Mouse (Mus musculus) limb, embryonic 14.5 days (tissue): ENCODE results near the gene Spg7. TPM values are rescaled to one million over a fixed set of nuclear protein-coding genes. Genes with fewer than 3 reads are reported as not detected.

Experiments used
- ATAC-seq: fragments of 200-750 bp; cut with Nextera tagmentation; 2 replicates; pipeline ENCODE4 v1.8.0; 2017; ENCODE audit warnings: low read depth, moderate number of reproducible peaks, moderate TSS enrichment; ENCODE audit not compliant: low FRiP score
- DNase-seq: peaks from one replicate; pipeline ENCODE4 v3.0.0-alpha.2; 2015; ENCODE audit warnings: low spot score
- H3K27ac ChIP-seq: fragments of 300-500 bp; sonication (generic); replicated peaks from 2 replicates; pipeline ENCODE4 v1.5.1; 2014; ENCODE audit warnings: low read depth, mild to moderate bottlenecking, low read length, moderate library complexity, mixed read lengths
- H3K27me3 ChIP-seq: fragments of 300-500 bp; sonication (generic); 2 replicates; pipeline ENCODE4 v1.6.1; 2014; ENCODE audit warnings: low read length, mixed read lengths; ENCODE audit not compliant: control insufficient read depth, insufficient read depth
- H3K36me3 ChIP-seq: fragments of 300-500 bp; sonication (generic); 2 replicates; pipeline ENCODE4 v1.6.1; 2014; ENCODE audit warnings: mild to moderate bottlenecking, low read length, moderate library complexity, mixed read lengths; ENCODE audit not compliant: control insufficient read depth, insufficient read depth
- H3K4me1 ChIP-seq: fragments of 300-500 bp; sonication (generic); 2 replicates; pipeline ENCODE4 v1.6.1; 2014; ENCODE audit warnings: antibody characterized with exemption, low read length, mixed read lengths; ENCODE audit not compliant: control insufficient read depth, insufficient read depth
- H3K4me2 ChIP-seq: fragments of 300-500 bp; sonication (generic); replicated peaks from 2 replicates; pipeline ENCODE4 v1.6.1; 2014; ENCODE audit warnings: low read depth, mild to moderate bottlenecking, low read length, moderate library complexity; ENCODE audit not compliant: severe bottlenecking
- H3K4me3 ChIP-seq: fragments of 300-500 bp; sonication (generic); replicated peaks from 2 replicates; pipeline ENCODE4 v1.5.1; 2014; ENCODE audit warnings: low read length
- H3K9ac ChIP-seq: fragments of 300-500 bp; sonication (generic); 2 replicates; pipeline ENCODE4 v1.6.1; 2014; ENCODE audit warnings: mild to moderate bottlenecking, low read depth, low read length, moderate library complexity; ENCODE audit not compliant: severe bottlenecking
- H3K9me3 ChIP-seq: fragments of 300-500 bp; sonication (generic); 2 replicates; pipeline ENCODE4 v1.6.1; 2016; ENCODE audit warnings: low read length; ENCODE audit not compliant: control insufficient read depth
- POLR2A ChIP-seq: fragments of 200-500 bp; IDR thresholded peaks from 2 replicates; pipeline ENCODE4 v1.8.0; 2012; ENCODE audit warnings: inconsistent platforms, mild to moderate bottlenecking, moderate library complexity, borderline replicate concordance; ENCODE audit not compliant: insufficient read depth, insufficient read length; ENCODE audit errors: extremely low read depth
- WGBS: fragments of 180-500 bp; shearing (Covaris S2); extraction: QIAGEN DNeasy Blood & Tissue Kit; methylation state at CpG from one replicate; pipeline ENCODE4 v1.1.7; 2014; 5-methylcytosine and 5-hydroxymethylcytosine counted together
- polyA plus RNA-seq, 2 experiments: library from polyadenylated mRNA; depleted of rRNA in 1 of 2; stranded (reverse) in 1 of 2; unstranded in 1 of 2; fragments of >200 nt; fragmentation: Nextera tagmentation in 1 of 2; extraction: Ambion mirVana in 1 of 2; gene quantifications; 2 replicates each; pipeline versions ENCODE4 v1.2.1 to v1.2.3; 2012 to 2014

Gene Spg7
- polyA plus RNA-seq, 2 experiments = 34.8 to 90.0 TPM

- no peak overlapping the region for H3K4me3 ChIP-seq
- H3K4me2 ChIP-seq = no peak overlapping the region
- TF ChIP-seq POLR2A = no peak
- H3K27ac ChIP-seq = no peak overlapping the region
- no peaks in the 10 kb centered on the region for H3K36me3 ChIP-seq
- ATAC-seq (no peak), DNase-seq (no peak)
- no peaks in the 10 kb centered on the region for H3K27me3 ChIP-seq
- H3K9ac ChIP-seq = no peak overlapping the region
- WGBS = 81% methylated on average over 7 of the region's 7 CpGs
- H3K4me1 ChIP-seq = 0 out of 2 replicates have a peak, but pooled peaks cover 3% of the 10 kb centered on the region
- no peaks in the 10 kb centered on the region for H3K9me3 ChIP-seq
These were observed 31.3 kb upstream of the Spg7 start for GRCm38 (mm10) chr8:123031321-123031978.

GRCm38 (mm10) chr8:123032730-123033129 is 30.0 kb upstream of the Spg7 start:
- Histone ChIP-seq H3K27ac (no peak overlapping the region), H3K4me1 (0 out of 2 replicates have a peak, but pooled peaks cover 3% of the 10 kb centered on the region), H3K4me3 (no peak overlapping the region), H3K27me3 (no peaks in the 10 kb centered on the region), H3K36me3 (no peaks in the 10 kb centered on the region), H3K9me3 (no peaks in the 10 kb centered on the region), H3K4me2 (no peak overlapping the region), H3K9ac (no peak overlapping the region)
- ATAC-seq = no peak
- no peak for TF ChIP-seq POLR2A
- DNase-seq = no peak

GRCm38 (mm10) chr8:123033431-123033830 is 29.3 kb upstream of the Spg7 start:
- H3K9ac ChIP-seq = no peak overlapping the region
- no peak for ATAC-seq
- no peak overlapping the region for H3K4me3 ChIP-seq
- H3K4me1 ChIP-seq = 0 out of 2 replicates have a peak, but pooled peaks cover 3% of the 10 kb centered on the region
- H3K27ac ChIP-seq = 0 out of 2 replicates have a peak overlapping the region, but pooled peaks have one; percentile 26
- H3K27me3 ChIP-seq = no peaks in the 10 kb centered on the region
- no peak for DNase-seq
- no peak for TF ChIP-seq POLR2A
- H3K36me3 ChIP-seq = no peaks in the 10 kb centered on the region
- no peaks in the 10 kb centered on the region for H3K9me3 ChIP-seq
- H3K4me2 ChIP-seq = no peak overlapping the region

DNA sequence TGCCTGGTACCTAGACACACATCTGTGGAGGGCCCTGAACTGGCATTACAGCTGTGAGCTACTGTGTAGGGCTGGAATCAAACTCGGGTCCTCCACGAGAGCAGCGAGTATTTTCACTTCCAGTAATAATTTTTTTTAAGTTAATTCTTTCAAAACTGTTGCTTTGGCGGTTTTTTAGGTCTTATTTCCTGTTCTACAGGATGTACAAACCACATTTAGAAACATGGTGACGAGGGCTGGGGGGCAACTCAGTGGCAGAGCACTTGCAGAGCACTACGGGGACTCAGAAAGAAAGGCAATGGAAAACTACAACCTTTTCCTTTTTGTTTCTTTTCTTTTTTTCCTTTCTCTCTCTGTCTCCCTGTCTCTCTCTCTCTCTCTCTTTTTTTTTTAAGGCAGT is 28.6 kb upstream of the Spg7 start:
- 77% methylated on average over 6 of the region's 6 CpGs for WGBS
- Histone ChIP-seq H3K4me2 (no peak overlapping the region), H3K27me3 (no peaks in the 10 kb centered on the region), H3K4me3 (no peak overlapping the region), H3K27ac (no peak overlapping the region), H3K4me1 (0 out of 2 replicates have a peak, but pooled peaks cover 3% of the 10 kb centered on the region), H3K9me3 (no peaks in the 10 kb centered on the region), H3K36me3 (no peaks in the 10 kb centered on the region), H3K9ac (no peak overlapping the region)
- ATAC-seq (no peak), DNase-seq (no peak)
- no peak for TF ChIP-seq POLR2A

DNA sequence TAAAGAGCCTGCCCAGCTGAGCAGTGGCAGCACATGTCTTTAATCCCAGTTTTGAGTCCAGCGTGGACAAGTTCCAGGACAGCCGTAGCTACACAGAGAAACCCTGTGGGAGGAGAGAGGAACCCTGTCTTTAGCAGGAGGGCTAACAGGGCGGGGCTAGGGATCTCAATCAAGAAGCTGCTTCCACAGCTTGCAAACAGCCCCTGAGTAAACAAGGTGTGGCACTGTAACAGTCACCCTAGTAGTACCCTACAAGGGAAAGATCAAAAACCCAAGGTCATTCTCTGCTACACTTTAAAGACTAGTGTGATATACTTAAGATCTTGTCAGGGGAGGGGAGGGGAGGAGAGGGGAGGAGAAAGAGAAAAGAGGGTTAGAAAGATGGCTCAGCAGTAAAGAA is 25.8 kb upstream of the Spg7 start:
- Histone ChIP-seq H3K4me3 (no peak overlapping the region), H3K27ac (no peak overlapping the region), H3K27me3 (no peaks in the 10 kb centered on the region), H3K9me3 (no peaks in the 10 kb centered on the region), H3K4me2 (no peak overlapping the region), H3K36me3 (no peaks in the 10 kb centered on the region), H3K9ac (no peak overlapping the region), H3K4me1 (peaks cover 14% of the 10 kb centered on the region)
- DNase-seq (no peak), ATAC-seq (no peak)
- no peak for TF ChIP-seq POLR2A
- WGBS = 55% methylated on average over 3 of the region's 3 CpGs

- H3K36me3 ChIP-seq = no peaks in the 10 kb centered on the region
- TF ChIP-seq POLR2A = no peak
- H3K4me3 ChIP-seq = no peak overlapping the region
- no peak overlapping the region for H3K4me2 ChIP-seq
- 87% methylated on average over 11 of the region's 11 CpGs for WGBS
- H3K27ac ChIP-seq = no peak overlapping the region
- H3K9me3 ChIP-seq = no peaks in the 10 kb centered on the region
- ATAC-seq = no peak
- no peak overlapping the region for H3K9ac ChIP-seq
- DNase-seq = no peak
- H3K4me1 ChIP-seq = peaks cover 14% of the 10 kb centered on the region
- H3K27me3 ChIP-seq = no peaks in the 10 kb centered on the region
These were observed 25.3 kb upstream of the Spg7 start for GRCm38 (mm10) chr8:123037487-123037886.
